Mouse (Mus musculus): ENCODE results near the gene Stx5a.

DNA sequence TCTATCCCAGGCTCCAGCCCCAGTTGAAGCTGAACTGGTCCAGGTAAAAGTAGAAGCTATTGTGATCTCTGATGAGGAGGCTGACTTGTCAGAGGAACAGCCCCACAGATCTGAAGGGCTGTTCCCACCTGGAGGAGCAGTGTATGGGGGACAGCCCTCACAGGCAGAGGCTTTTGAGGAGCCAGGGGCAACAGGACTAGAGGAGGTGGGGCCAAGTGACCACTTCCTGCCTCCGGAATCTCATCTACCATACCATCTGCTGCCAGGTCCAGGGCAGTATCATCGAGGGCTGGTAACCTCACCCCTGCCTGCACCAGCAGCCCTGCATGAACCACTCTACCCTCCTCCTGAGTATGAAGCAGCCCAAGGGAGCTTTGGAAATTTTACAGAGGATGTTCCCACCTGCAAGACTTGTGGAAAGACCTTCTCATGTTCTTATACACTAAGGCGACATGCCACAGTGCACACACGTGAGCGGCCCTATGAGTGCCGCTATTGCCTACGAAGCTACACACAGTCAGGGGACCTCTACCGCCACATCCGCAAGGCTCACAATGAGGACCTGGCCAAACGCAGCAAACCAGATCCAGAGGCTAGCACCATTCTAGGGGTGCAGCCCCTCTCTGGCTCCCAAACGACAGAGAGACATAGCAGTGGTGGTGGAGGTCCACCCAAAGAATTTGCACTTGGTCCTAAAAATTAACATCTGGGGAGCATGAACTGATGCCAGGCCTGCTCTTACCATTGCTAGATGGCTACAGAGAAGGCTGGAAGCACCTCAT is 62.9 kb downstream of the Stx5a start:
- TF ChIP-seq CTCF (IDR thresholded peaks at IDR 0.05; ENCODE audit: extremely low read depth, insufficient read depth, insufficient read length, insufficient replicate concordance) (no peak), POLR2A (IDR thresholded peaks at IDR 0.05; ENCODE audit: low read depth, low read length) (no peak)

Measured in spleen, adult 2 months (tissue).